Mouse (Mus musculus): ENCODE data around the gene Slc25a17. TPM values are rescaled to one million over a fixed set of nuclear protein-coding genes. Genes with fewer than 3 reads are reported as not detected.

The Slc25a17 gene
- polyA plus RNA-seq (2014; fragmentation: Nextera tagmentation; extraction: Ambion mirVana) = 77.9 and 84.7 TPM in 2 replicates

DNA sequence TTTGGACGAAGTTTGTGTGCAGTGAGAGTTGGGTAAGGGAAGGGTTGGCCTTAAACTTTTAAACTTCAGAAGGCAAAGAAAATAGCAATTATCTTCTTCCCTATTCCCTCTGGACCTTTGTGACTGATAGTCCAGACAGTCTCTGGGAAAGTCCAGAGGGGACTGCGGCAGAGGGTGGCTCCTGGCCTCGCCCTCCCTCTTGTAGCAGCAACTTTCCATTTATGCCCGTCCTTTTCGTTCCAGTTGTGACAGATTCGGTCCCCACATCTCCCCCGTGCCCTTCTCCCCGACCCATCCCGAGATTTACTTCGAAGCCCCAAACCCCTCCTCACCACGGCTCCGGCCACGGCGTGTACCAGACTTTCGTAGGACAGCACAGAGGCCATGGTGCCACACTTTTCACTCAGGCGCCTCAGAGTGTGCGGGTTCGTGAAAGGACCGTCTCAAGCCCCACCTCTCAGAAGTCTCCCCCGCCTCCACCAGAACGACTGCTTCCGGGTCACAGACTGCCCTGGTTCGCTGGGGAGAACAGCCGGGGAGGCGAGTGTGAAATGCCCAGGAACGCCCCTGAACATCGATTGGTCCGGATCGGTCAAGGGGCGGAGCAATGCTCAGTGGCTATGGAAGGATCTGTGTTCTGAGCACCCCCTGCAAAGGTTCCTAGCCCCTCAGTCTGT, at the start of gene Slc25a17:
Gene Slc25a17, minus strand, starts transcription at position 468 of the 677 bp plus-strand sequence.
- Histone ChIP-seq H3K4me3 (ENCODE audit: low read depth, low read length) (peak within 1 kb of the TSS; percentile 61), H3K4me2 (ENCODE audit: low read length) (peak within 1 kb of the TSS; percentile 85), H3K9ac (ENCODE audit: low read length) (peak within 1 kb of the TSS; percentile 58), H3K9me3 (ENCODE audit: control insufficient read depth, low read length) (no peaks in the 10 kb centered on the region), H3K27ac (ENCODE audit: low read depth) (peak within 1 kb of the TSS; percentile 58), H3K4me1 (replicated peaks; ENCODE audit: control insufficient read depth, insufficient read depth, low read length) (peaks cover 19% of the 10 kb centered on the region; the same call in 1 of the 2 replicates), H3K27me3 (replicated peaks; ENCODE audit: control insufficient read depth, insufficient read depth, low read length) (no peaks in the 10 kb centered on the region), H3K36me3 (ENCODE audit: control insufficient read depth, insufficient read depth, low read length) (peaks cover 32% of the 10 kb centered on the region)
- ATAC-seq (replicated peaks; ENCODE audit: low FRiP score, low TSS enrichment, low read depth) (peak; percentile 98), DNase-seq (ENCODE audit: low spot score) (peak; percentile 96)
- WGBS = under 1% methylated on average over 30 of the region's 30 CpGs

DNA sequence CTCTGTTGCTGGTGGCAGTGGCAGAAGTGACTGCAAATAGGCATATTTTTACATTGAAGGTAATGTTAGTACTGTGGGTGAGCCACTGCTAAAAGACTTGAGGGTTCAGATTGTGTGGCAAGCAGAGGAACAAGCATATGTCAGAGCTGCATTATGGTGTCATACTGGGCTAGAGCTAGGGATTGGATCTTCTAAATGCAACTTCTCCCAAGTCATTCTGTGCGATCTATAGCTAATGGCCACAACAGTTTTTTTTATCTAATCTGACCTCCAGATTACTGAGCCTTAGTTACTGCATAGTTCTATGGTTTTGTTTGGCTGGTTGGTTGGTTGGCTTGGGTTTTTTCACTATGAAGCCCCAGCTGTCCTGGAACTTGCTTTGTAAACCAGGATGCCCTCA, 47.6 kb upstream of the Slc25a17 start, which contains the start of gene Dnajb7:
Gene Dnajb7, minus strand, starts transcription at position 101 of the 400 bp plus-strand sequence.
- Histone ChIP-seq H3K27ac (ENCODE audit: low read depth) (no peak within 1 kb of the TSS), H3K9ac (ENCODE audit: low read length) (no peak within 1 kb of the TSS), H3K4me1 (replicated peaks; ENCODE audit: control insufficient read depth, insufficient read depth, low read length) (no peaks in the 10 kb centered on the region), H3K4me3 (ENCODE audit: low read depth, low read length) (no peak within 1 kb of the TSS), H3K4me2 (ENCODE audit: low read length) (no peak within 1 kb of the TSS), H3K9me3 (ENCODE audit: control insufficient read depth, low read length) (no peaks in the 10 kb centered on the region), H3K27me3 (replicated peaks; ENCODE audit: control insufficient read depth, insufficient read depth, low read length) (no peaks in the 10 kb centered on the region), H3K36me3 (ENCODE audit: control insufficient read depth, insufficient read depth, low read length) (no peaks in the 10 kb centered on the region)
- ATAC-seq (replicated peaks; ENCODE audit: low FRiP score, low TSS enrichment, low read depth) (no peak), DNase-seq (ENCODE audit: low spot score) (no peak)
- 93% methylated on average over 1 of the region's 1 CpGs for WGBS

DNA sequence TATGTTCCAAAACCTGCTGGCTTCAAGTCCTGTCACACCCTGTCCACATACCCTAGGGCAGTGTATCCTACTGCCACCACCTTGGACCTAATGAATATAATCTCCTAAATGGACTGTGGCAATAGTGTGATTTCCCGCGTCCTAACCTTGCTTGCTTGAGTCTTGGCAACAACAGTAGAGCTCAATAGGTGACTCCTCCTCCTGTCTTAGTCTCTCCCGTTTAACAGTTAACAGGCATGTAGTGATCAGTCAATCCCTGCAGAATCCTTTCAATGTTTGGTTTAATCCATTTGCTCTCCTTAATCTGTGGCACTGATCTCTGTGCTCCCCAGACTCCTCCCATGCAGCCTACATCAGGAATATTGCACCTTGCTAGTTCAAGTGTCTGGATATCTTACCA, 44.4 kb upstream of the Slc25a17 start:
- H3K9me3 ChIP-seq (ENCODE audit: control insufficient read depth, low read length) = no peaks in the 10 kb centered on the region
- H3K4me2 ChIP-seq (ENCODE audit: low read length) = no peak overlapping the region
- H3K4me1 ChIP-seq (replicated peaks; ENCODE audit: control insufficient read depth, insufficient read depth, low read length) = peaks cover 6% of the 10 kb centered on the region; the same call in 1 of the 2 replicates
- H3K9ac ChIP-seq (ENCODE audit: low read length) = no peak overlapping the region
- H3K4me3 ChIP-seq (ENCODE audit: low read depth, low read length) = no peak overlapping the region
- 84% methylated on average over 3 of the region's 3 CpGs for WGBS
- H3K36me3 ChIP-seq (ENCODE audit: control insufficient read depth, insufficient read depth, low read length) = no peaks in the 10 kb centered on the region
- no peaks in the 10 kb centered on the region for H3K27me3 ChIP-seq (replicated peaks; ENCODE audit: control insufficient read depth, insufficient read depth, low read length)
- ATAC-seq (replicated peaks; ENCODE audit: low FRiP score, low TSS enrichment, low read depth) (no peak), DNase-seq (ENCODE audit: low spot score) (no peak)
- H3K27ac ChIP-seq (ENCODE audit: low read depth) = no peak overlapping the region

DNA sequence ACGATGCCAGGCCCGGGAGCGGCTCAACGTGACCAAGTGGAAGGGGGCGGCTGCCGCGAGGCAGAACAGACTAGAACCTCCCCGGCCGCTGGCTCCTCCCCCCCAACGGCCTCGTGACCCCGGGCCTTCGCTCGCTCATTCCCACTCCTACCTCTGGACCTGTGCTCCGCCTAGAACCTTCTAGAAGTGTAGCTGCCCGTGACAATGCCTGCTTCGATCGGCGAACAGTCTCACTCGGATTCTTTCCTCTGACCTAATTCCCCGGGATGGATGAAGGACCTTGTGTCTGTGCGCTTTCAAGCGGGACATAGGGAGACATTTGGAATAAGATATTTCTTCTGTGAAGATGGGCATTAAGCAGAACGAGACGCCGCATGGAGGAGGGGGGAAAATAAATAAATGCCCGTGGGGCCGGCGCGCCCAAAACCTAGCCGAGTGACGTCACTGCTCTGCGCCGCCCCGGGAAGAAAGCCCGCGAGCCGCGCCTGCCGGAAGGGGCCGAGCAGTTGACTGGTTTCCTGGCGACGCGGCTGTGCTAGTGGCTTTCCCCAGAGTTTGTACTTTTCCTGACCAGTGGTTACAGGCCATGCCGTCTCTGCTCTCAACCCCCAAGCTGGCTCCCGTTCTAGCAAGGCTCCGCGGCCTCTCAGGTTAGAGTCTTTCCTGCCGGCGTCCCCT, 39.2 kb upstream of the Slc25a17 start, which contains the start of the genes St13 and Xpnpep3:
Gene St13, minus strand, starts transcription at position 440 of the 678 bp plus-strand sequence.
Gene Xpnpep3, plus strand, starts transcription at position 501 of the 678 bp plus-strand sequence.
- ATAC-seq (replicated peaks; ENCODE audit: low FRiP score, low TSS enrichment, low read depth) (peak; percentile 100), DNase-seq (ENCODE audit: low spot score) (peak; percentile 99)
- WGBS = under 1% methylated on average over 50 of the region's 50 CpGs
- H3K27ac ChIP-seq (ENCODE audit: low read depth) = peak within 1 kb of the TSS; percentile 99
- no peaks in the 10 kb centered on the region for H3K27me3 ChIP-seq (replicated peaks; ENCODE audit: control insufficient read depth, insufficient read depth, low read length)
- H3K9ac ChIP-seq (ENCODE audit: low read length) = peak within 1 kb of the TSS; percentile 86
- H3K4me3 ChIP-seq (ENCODE audit: low read depth, low read length) = peak within 1 kb of the TSS; percentile 98
- peak within 1 kb of the TSS; percentile 86 for H3K4me2 ChIP-seq (ENCODE audit: low read length)
- no peaks in the 10 kb centered on the region for H3K9me3 ChIP-seq (ENCODE audit: control insufficient read depth, low read length)
- H3K4me1 ChIP-seq (replicated peaks; ENCODE audit: control insufficient read depth, insufficient read depth, low read length) = peaks cover 14% of the 10 kb centered on the region
- H3K36me3 ChIP-seq (ENCODE audit: control insufficient read depth, insufficient read depth, low read length) = no peaks in the 10 kb centered on the region

DNA sequence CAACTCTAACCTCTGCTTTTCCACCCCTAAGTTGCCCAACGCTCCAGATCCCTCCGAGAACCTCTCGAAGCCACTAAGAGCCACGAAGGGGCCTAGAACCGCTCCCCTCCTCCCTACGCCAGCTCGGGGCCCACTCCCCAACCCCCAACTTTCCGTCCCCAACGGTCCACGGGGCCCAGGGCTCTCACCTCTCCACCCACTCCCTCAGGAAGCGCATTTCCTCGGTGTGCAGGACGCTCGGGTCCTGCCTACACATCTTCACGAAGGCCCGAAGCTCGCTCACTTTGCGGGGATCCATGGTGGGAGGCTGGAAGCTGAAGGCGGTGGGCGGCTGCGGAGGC, 38.7 kb upstream of the Slc25a17 start:
- Histone ChIP-seq H3K4me3 (ENCODE audit: low read depth, low read length) (peak overlapping the region; percentile 98), H3K36me3 (ENCODE audit: control insufficient read depth, insufficient read depth, low read length) (no peaks in the 10 kb centered on the region), H3K4me2 (ENCODE audit: low read length) (peak overlapping the region; percentile 86), H3K4me1 (replicated peaks; ENCODE audit: control insufficient read depth, insufficient read depth, low read length) (peaks cover 14% of the 10 kb centered on the region), H3K27me3 (replicated peaks; ENCODE audit: control insufficient read depth, insufficient read depth, low read length) (no peaks in the 10 kb centered on the region), H3K27ac (ENCODE audit: low read depth) (peak overlapping the region; percentile 99), H3K9ac (ENCODE audit: low read length) (peak overlapping the region; percentile 86), H3K9me3 (ENCODE audit: control insufficient read depth, low read length) (no peaks in the 10 kb centered on the region)
- DNase-seq (ENCODE audit: low spot score) (no peak), ATAC-seq (replicated peaks; ENCODE audit: low FRiP score, low TSS enrichment, low read depth) (no peak)
- WGBS = 0% methylated on average over 21 of the region's 21 CpGs

DNA sequence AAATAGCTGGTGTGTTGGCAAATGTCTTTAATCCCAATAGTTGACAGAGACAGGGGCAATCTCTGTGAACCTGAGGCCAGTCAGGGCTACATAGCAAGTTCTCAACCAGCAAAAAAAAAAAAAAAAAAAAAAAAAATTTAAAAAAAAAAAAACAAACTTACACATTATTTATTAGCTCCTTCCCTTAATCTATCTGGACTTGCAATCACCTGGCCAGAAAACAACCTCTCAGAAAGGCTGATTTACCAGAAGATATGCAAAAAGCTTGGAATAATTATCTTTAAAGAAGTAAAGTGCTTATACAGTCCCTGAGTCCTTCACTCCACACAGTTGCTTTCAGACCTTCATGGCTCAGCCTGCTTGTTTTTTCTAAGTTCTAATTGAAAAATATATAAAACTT, 37.6 kb upstream of the Slc25a17 start:
- Histone ChIP-seq H3K4me1 (replicated peaks; ENCODE audit: control insufficient read depth, insufficient read depth, low read length) (peaks cover 14% of the 10 kb centered on the region), H3K27me3 (replicated peaks; ENCODE audit: control insufficient read depth, insufficient read depth, low read length) (no peaks in the 10 kb centered on the region), H3K36me3 (ENCODE audit: control insufficient read depth, insufficient read depth, low read length) (peaks cover 7% of the 10 kb centered on the region; the same call in 1 of the 2 replicates), H3K4me3 (ENCODE audit: low read depth, low read length) (peak overlapping the region; percentile 98), H3K9me3 (ENCODE audit: control insufficient read depth, low read length) (no peaks in the 10 kb centered on the region), H3K4me2 (ENCODE audit: low read length) (peak overlapping the region; percentile 86), H3K27ac (ENCODE audit: low read depth) (no peak overlapping the region), H3K9ac (ENCODE audit: low read length) (peak overlapping the region; percentile 86)
- ATAC-seq (replicated peaks; ENCODE audit: low FRiP score, low TSS enrichment, low read depth) = no peak
- no peak for DNase-seq (ENCODE audit: low spot score)

DNA sequence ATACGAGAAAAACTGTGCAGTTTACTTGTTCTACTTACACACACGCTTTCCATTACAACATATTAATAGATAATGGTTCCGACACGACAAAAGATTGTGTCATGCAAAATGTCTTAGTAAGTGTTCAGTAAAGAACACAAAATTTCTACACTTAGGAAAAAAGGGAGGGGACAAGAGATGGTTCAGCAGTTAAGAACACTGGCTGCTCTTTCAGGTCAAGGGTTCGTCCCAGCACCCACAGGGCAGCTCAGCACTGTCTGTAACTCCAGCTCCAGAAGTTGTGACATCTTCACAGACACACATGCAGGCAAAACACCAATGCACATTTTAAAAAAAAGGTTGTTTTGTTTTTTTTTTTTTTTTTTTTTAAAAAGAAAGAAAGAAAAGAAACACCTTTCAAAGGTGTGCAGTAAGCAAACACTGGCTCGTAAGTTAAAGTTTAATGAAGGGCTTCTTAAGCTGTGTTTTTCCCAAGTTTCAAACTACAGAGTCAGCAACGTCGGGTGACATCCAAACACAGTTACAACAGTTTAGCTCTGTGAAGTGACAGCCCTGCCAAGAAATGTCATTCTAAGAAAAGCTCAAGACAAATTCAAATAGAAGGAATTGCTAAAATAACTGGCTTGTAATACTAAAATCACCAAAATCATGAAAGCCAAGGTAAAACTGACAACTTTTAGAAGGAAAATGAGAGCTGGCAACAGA, 33.8 kb upstream of the Slc25a17 start:
- Histone ChIP-seq H3K4me1 (replicated peaks; ENCODE audit: control insufficient read depth, insufficient read depth, low read length) (peaks cover 8% of the 10 kb centered on the region; the same call in 1 of the 2 replicates), H3K36me3 (ENCODE audit: control insufficient read depth, insufficient read depth, low read length) (peaks cover 35% of the 10 kb centered on the region), H3K27me3 (replicated peaks; ENCODE audit: control insufficient read depth, insufficient read depth, low read length) (no peaks in the 10 kb centered on the region), H3K9me3 (ENCODE audit: control insufficient read depth, low read length) (no peaks in the 10 kb centered on the region), H3K9ac (ENCODE audit: low read length) (no peak overlapping the region), H3K4me2 (ENCODE audit: low read length) (no peak overlapping the region), H3K4me3 (ENCODE audit: low read depth, low read length) (no peak overlapping the region), H3K27ac (ENCODE audit: low read depth) (no peak overlapping the region)
- WGBS = 80% methylated on average over 8 of the region's 8 CpGs
- DNase-seq (ENCODE audit: low spot score) = no peak
- ATAC-seq (replicated peaks; ENCODE audit: low FRiP score, low TSS enrichment, low read depth) = no peak

DNA sequence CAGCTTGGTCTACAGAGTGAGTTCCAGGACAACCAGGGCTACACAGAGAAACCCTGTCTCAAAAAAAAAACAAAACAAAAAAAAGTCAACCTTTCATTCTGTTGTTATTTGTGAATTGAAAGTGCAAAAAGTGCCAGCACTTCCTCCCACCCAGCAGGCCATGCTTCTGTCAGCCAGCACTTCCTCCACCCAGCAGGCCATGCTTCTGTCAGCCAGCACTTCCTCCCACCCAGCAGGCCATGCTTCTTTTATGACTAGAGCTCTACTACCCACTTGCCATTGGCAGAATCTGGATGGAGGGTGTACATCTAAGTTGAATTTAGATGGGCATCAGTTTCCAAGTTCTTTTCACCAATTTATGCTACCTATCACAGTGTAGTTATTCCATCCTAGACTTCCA, 32.4 kb upstream of the Slc25a17 start:
- DNase-seq (ENCODE audit: low spot score) (no peak), ATAC-seq (replicated peaks; ENCODE audit: low FRiP score, low TSS enrichment, low read depth) (no peak)
- Histone ChIP-seq H3K27me3 (replicated peaks; ENCODE audit: control insufficient read depth, insufficient read depth, low read length) (no peaks in the 10 kb centered on the region), H3K9me3 (ENCODE audit: control insufficient read depth, low read length) (no peaks in the 10 kb centered on the region), H3K4me3 (ENCODE audit: low read depth, low read length) (no peak overlapping the region), H3K4me2 (ENCODE audit: low read length) (no peak overlapping the region), H3K36me3 (ENCODE audit: control insufficient read depth, insufficient read depth, low read length) (peaks cover 49% of the 10 kb centered on the region), H3K4me1 (replicated peaks; ENCODE audit: control insufficient read depth, insufficient read depth, low read length) (peaks cover 7% of the 10 kb centered on the region; the same call in 1 of the 2 replicates), H3K9ac (ENCODE audit: low read length) (no peak overlapping the region), H3K27ac (ENCODE audit: low read depth) (no peak overlapping the region)
